Mouse (Mus musculus) kidney, postnatal 25 days (tissue): ENCODE measurements around the gene Eif3k.

ENCODE experiments used
- DNase-seq, 2 experiments: peaks; one replicate each; pipeline ENCODE4 v3.0.0; 2021; ENCODE audit warnings: mixed read lengths in 2 of 2

Eif3k gene

GRCm38 (mm10) chr7:28933825-28934224, 47.8 kb downstream of the Eif3k start:
- no peak for DNase-seq

- peak; percentile 79 to 80 for DNase-seq
Measured at GRCm38 (mm10) chr7:28932421-28933041, 49.1 kb downstream of the Eif3k start.

- DNase-seq, result peak in 1 of 2 experiments; percentile 65
Measured at GRCm38 (mm10) chr7:28931695-28932039, 50.0 kb downstream of the Eif3k start.

- DNase-seq, result peak; percentile 72 to 90
Measured at GRCm38 (mm10) chr7:28931032-28931694, 50.5 kb downstream of the Eif3k start.

GRCm38 (mm10) chr7:28930320-28931031, 51.2 kb downstream of the Eif3k start:
- no peak for DNase-seq

- peak; percentile 87 to 93 for DNase-seq
Measured at GRCm38 (mm10) chr7:28929381-28929780, 52.3 kb downstream of the Eif3k start.

- DNase-seq, result no peak
Measured at GRCm38 (mm10) chr7:28926172-28926571, 55.5 kb downstream of the Eif3k start.

- peak; percentile 86 to 96 for DNase-seq
Measured at GRCm38 (mm10) chr7:28925317-28925716, 56.3 kb downstream of the Eif3k start.

GRCm38 (mm10) chr7:28924802-28925201, 56.9 kb downstream of the Eif3k start:
- DNase-seq, result no peak

GRCm38 (mm10) chr7:28923865-28924291, 57.8 kb downstream of the Eif3k start:
- peak; percentile 58 to 81 for DNase-seq

GRCm38 (mm10) chr7:28922606-28923005, 59.1 kb downstream of the Eif3k start:
- DNase-seq, result no peak

- DNase-seq, result peak; percentile 11 to 59
Measured at GRCm38 (mm10) chr7:28921722-28922465, 59.8 kb downstream of the Eif3k start.
